Mouse (Mus musculus): ENCODE data around the gene Flnb.

GRCm38 (mm10) chr14:7808501-7808981, 9.2 kb upstream of the Flnb start:
- TF ChIP-seq POLR2A (IDR thresholded peaks at IDR 0.05; ENCODE audit: insufficient read length, low read depth) (peak; percentile 23), E2F4 (IDR thresholded peaks at IDR 0.05; ENCODE audit: insufficient read depth) (no peak), SRF (IDR thresholded peaks at IDR 0.05; ENCODE audit: control insufficient read depth, insufficient read length, low read depth) (no peak), POLR2AphosphoS2 (IDR thresholded peaks at IDR 0.05; ENCODE audit: insufficient read length, low read depth) (no peak), MAX (IDR thresholded peaks at IDR 0.05; ENCODE audit: low read depth) (no peak), USF1 (IDR thresholded peaks at IDR 0.05; ENCODE audit: low read depth) (no peak), TCF12 (IDR thresholded peaks at IDR 0.05; ENCODE audit: insufficient read depth, poor library complexity, severe bottlenecking) (peak; percentile 38), CEBPB (IDR thresholded peaks at IDR 0.05; ENCODE audit: insufficient read depth, poor library complexity, severe bottlenecking) (no peak), MYOD1 (IDR thresholded peaks at IDR 0.05; ENCODE audit: control insufficient read depth in 1 of 3, insufficient read length in 2 of 3, low read depth in 2 of 3) (peak in 2 of 3 experiments; percentile 67 to 72), MYOG (IDR thresholded peaks at IDR 0.05; ENCODE audit: control insufficient read depth in 1 of 3, insufficient read depth in 1 of 3, insufficient read length in 2 of 3, low read depth in 2 of 3) (peak; percentile 25 to 81 (median 67))
